Mouse (Mus musculus) bone marrow macrophage, adult 2 months (primary cell): ENCODE measurements around the gene Gabra2.

Source experiments
- CTCF ChIP-seq: IDR thresholded peaks from 2 replicates; pipeline ENCODE4 v1.5.1; 2012; ENCODE audit warnings: low read depth, mild to moderate bottlenecking, low read length, moderate library complexity
- POLR2A ChIP-seq: IDR thresholded peaks from 2 replicates; pipeline ENCODE4 v1.6.1; 2012; ENCODE audit warnings: mild to moderate bottlenecking, low read depth, low read length, borderline replicate concordance

DNA sequence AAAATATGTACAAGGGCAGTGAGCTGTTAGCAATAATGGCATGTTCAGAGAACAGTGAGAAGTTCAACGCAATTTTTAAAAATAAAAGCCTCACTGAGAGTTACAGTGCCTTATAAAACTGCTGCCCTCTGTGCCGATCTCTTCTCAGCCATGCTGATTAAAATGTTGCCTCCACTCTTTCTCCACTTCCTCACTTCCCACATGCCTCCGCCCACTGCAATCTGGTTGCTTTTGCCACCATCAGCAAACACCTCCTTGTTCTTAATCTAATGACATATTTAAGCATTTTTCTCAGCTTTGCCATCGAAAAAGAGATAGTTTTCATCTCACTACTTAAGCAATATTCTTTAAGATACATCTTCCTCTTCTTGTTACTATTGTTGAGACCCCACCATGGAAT is 69.7 kb downstream of the Gabra2 start:
- no peak for TF ChIP-seq POLR2A
- no peak for TF ChIP-seq CTCF
